Mouse (Mus musculus): ENCODE results near the gene Wasf2.

DNA sequence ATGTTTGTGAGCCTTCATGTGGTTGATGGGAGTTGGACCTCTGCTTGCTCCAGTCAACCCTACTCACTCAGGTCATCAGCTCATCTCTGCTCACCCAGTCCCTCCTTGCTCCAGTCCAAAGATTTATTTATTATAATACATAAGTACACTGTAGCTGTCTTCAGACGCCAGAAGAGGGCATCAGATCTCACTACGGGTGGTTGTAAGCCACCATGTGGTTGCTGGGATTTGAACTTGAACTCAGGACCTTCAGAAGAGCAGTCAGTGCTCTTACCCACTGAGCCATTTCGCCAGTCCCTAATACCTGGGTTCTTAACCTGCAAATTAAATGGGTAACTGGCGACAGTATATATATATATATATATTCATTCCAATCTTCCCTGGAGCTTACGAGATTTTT, 105.1 kb downstream of the Wasf2 start:
- TF ChIP-seq CTCF (IDR thresholded peaks at IDR 0.05; ENCODE audit: borderline replicate concordance, control insufficient read depth, extremely low read depth, insufficient read depth, low read length, poor library complexity) (no peak), POLR2A (IDR thresholded peaks at IDR 0.05; ENCODE audit: control insufficient read depth, extremely low read depth, insufficient read depth, low read length, poor library complexity) (no peak)

All from thymus, adult 2 months (tissue).